Mouse (Mus musculus) hindbrain, embryonic 13.5 days (tissue): ENCODE data around the gene Fam168a. TPM values are rescaled to one million over a fixed set of nuclear protein-coding genes. Genes with fewer than 3 reads are reported as not detected.

Experiments
- ATAC-seq: fragments of 200-750 bp; cut with Nextera tagmentation; 2 replicates; pipeline ENCODE4 v1.8.0; 2017; ENCODE audit warnings: moderate TSS enrichment; ENCODE audit not compliant: low FRiP score
- H3K27ac ChIP-seq: fragments of 300-500 bp; sonication (generic); 2 replicates; pipeline ENCODE4 v1.5.1; 2015; ENCODE audit warnings: inconsistent platforms, mild to moderate bottlenecking, moderate library complexity
- H3K27me3 ChIP-seq: fragments of 300-500 bp; sonication (generic); 2 replicates; pipeline ENCODE4 v1.6.1; 2015; ENCODE audit warnings: mild to moderate bottlenecking, inconsistent platforms
- H3K36me3 ChIP-seq: fragments of 300-500 bp; sonication (generic); 2 replicates; pipeline ENCODE4 v1.6.1; 2015; ENCODE audit warnings: mild to moderate bottlenecking, inconsistent platforms
- H3K4me1 ChIP-seq: fragments of 300-500 bp; sonication (generic); replicated peaks from 2 replicates; pipeline ENCODE4 v1.6.1; 2015; ENCODE audit warnings: inconsistent platforms
- H3K4me2 ChIP-seq: fragments of 300-500 bp; sonication (generic); 2 replicates; pipeline ENCODE4 v1.6.1; 2015; ENCODE audit warnings: inconsistent platforms, mild to moderate bottlenecking, moderate library complexity
- H3K4me3 ChIP-seq: fragments of 300-500 bp; sonication (generic); 2 replicates; pipeline ENCODE4 v1.5.1; 2015; ENCODE audit warnings: mild to moderate bottlenecking, inconsistent platforms
- H3K9ac ChIP-seq: fragments of 300-500 bp; sonication (generic); 2 replicates; pipeline ENCODE4 v1.6.1; 2015; ENCODE audit warnings: mild to moderate bottlenecking, inconsistent platforms
- H3K9me3 ChIP-seq: fragments of 300-500 bp; sonication (generic); 2 replicates; pipeline ENCODE4 v1.6.1; 2016; ENCODE audit warnings: inconsistent platforms
- WGBS: fragments of 180-500 bp; shearing (Covaris S2); methylation state at CpG from one replicate; pipeline ENCODE4 v1.1.7; 2015; 5-methylcytosine and 5-hydroxymethylcytosine counted together
- polyA plus RNA-seq: library from polyadenylated mRNA; unstranded; fragments of >200 nt; fragmentation: Nextera tagmentation; extraction: Ambion mirVana; gene quantifications from 2 replicates; pipeline ENCODE4 v1.2.1, GENCODE M21; 2015

The Fam168a gene
- polyA plus RNA-seq, 1 experiment from 2014 or later, result 93.8 TPM

DNA sequence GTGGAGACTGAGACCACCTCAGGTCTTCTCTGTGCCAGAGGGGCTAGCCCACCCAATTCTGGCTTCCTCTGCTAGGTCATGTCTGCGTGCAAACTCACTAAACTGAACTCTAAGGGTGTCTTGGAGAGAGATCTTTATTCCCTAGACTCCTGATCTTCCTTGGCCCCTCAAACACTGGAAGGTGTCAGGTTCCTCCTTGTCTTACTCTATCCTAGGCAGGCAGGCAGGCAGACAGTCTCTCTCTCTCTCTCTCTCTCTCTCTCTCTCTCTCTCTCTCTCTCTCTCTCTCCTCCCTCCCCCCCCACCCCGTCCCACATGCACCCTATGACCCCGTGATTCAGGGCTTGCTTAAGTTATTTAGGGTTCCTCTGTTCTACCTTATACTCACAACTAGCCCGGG lies 155.9 kb downstream of the Fam168a start:
- H3K4me3 ChIP-seq, result peak overlapping the region; percentile 78
- WGBS, result 4% methylated on average over 4 of the region's 4 CpGs
- H3K27ac ChIP-seq, result peak overlapping the region; percentile 85
- H3K4me2 ChIP-seq, result peak overlapping the region; percentile 96
- H3K4me1 ChIP-seq, result peaks cover 19% of the 10 kb centered on the region
- H3K9me3 ChIP-seq, result no peaks in the 10 kb centered on the region
- peak; percentile 2; the same call in 1 of the 2 replicates for ATAC-seq
- peak overlapping the region; percentile 84 for H3K9ac ChIP-seq
- H3K27me3 ChIP-seq, result peaks cover 6% of the 10 kb centered on the region; the same call in 1 of the 2 replicates
- H3K36me3 ChIP-seq, result no peaks in the 10 kb centered on the region

DNA sequence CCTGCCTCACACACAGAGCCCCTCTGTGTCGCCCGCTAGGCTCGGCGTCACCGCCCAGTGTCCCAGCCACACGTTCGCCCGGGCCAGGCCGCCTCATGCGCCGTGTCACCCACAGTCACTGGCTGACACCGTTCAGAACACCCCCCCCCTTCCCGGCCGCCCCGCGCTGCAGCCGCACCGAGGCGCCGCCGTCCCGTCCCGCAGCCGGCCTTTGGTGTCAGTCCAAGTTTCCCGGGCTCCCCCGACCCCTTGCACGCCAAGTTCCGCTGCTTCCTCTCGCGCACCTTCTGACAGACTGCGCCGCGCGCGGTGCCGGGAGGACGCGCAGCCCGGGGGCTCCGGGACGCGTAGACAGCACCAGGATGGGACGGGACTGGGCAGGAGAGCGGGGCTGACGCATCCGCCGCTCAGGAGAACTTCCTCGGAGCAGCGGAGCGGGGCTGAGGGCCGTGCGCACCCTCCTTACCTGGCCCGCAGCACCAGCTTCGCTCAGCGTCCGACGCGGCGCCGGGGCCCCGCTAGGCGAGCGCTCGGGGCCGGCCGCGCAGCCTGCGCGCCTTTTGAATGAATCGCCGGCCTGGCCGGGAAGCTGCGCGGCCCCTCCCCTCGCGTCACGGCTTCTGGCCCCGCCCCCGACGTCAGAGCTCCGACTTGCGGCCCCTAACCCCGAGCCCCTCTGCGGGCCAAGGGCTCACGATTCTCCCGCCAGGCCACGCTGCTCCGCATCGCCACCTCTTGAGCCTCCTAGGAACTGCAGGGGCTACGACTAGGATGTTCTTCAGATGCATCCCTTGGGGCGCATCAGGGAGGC lies 156.6 kb downstream of the Fam168a start, which contains the start of gene Relt:
Gene Relt, minus strand, starts transcription at position 619 of the 811 bp plus-strand sequence.
- WGBS, result under 1% methylated on average over 78 of the region's 91 CpGs
- Histone ChIP-seq H3K27me3 (peaks cover 6% of the 10 kb centered on the region; the same call in 1 of the 2 replicates), H3K27ac (peak within 1 kb of the TSS; percentile 85), H3K9ac (peak within 1 kb of the TSS; percentile 84), H3K9me3 (no peaks in the 10 kb centered on the region), H3K36me3 (no peaks in the 10 kb centered on the region), H3K4me1 (peaks cover 18% of the 10 kb centered on the region), H3K4me2 (peak within 1 kb of the TSS; percentile 96), H3K4me3 (peak within 1 kb of the TSS; percentile 78)
- ATAC-seq, result peak; percentile 92

DNA sequence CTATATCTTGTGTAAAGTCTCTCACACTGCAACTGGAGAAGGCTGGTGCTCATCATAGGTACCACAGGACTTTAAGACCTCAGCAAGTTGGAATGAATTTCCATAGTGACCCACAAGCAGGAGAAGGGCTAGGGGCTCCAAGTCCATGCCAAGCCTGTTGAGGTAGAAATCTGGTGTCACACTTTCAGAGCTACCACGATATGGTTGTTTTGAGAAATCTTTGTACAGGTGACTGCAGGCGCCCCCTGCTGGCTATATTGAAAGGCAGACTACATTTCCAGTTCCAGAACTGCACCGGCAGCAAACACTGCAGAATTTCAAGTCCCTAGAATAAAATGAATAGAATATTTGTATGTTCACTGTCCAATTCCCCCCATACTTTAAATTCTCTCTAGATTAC lies 160.2 kb downstream of the Fam168a start:
- Histone ChIP-seq H3K4me3 (no peak overlapping the region), H3K9me3 (no peaks in the 10 kb centered on the region), H3K4me2 (no peak overlapping the region), H3K9ac (no peak overlapping the region), H3K36me3 (no peaks in the 10 kb centered on the region), H3K27ac (no peak overlapping the region), H3K4me1 (peaks cover 11% of the 10 kb centered on the region), H3K27me3 (no peaks in the 10 kb centered on the region; the same call in 1 of the 2 replicates)
- 6% methylated on average over 3 of the region's 3 CpGs for WGBS
- no peak for ATAC-seq

DNA sequence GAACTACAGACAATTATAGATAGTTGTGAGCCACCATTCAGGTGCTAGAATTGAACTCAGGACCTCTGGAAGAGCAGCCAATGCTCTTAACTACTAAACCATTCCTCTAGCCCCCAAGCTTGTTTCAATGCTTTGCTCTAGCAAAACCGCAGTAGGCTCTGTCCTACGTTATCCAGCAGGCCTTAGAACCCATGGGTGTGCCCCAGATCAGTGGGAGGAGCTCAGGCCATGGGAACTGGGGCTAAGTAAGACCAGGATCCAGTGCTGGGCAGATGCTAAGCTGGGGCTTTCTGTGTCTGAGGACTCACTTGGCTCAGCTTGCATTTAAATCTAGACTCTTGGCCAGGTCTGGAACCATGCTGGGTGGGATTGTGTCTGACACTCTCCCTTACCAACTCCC lies 161.1 kb downstream of the Fam168a start:
- ATAC-seq, result no peak
- Histone ChIP-seq H3K9me3 (no peaks in the 10 kb centered on the region), H3K36me3 (peaks cover 4% of the 10 kb centered on the region), H3K4me2 (no peak overlapping the region), H3K4me3 (no peak overlapping the region), H3K9ac (no peak overlapping the region), H3K27ac (no peak overlapping the region), H3K4me1 (peaks cover 3% of the 10 kb centered on the region; the same call in 1 of the 2 replicates), H3K27me3 (no peaks in the 10 kb centered on the region)
- 70% methylated on average over 2 of the region's 2 CpGs for WGBS

DNA sequence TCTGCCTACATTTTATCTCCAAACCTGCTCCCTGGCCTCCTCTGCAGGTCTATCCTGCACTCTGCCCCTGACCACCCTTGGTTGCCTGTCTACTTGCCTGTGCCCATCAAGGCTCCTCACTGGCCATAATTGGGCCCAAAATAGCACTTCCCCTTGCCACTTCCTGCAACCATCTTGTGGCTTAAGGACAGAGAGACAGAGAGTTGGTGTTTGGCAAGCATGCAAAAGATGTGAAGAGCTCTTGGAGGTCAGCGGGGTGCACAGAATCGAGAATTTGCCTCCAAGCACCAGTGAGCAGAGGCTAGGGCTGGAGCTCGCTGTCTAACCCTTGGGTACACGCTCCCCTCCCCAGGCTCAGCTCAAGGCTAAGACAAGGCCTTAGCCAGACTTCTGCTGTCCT lies 162.1 kb downstream of the Fam168a start:
- no peaks in the 10 kb centered on the region for H3K9me3 ChIP-seq
- no peaks in the 10 kb centered on the region for H3K27me3 ChIP-seq
- H3K36me3 ChIP-seq, result peaks cover 14% of the 10 kb centered on the region
- H3K27ac ChIP-seq, result no peak overlapping the region
- H3K4me1 ChIP-seq, result no peaks in the 10 kb centered on the region
- WGBS, result 80% methylated on average over 4 of the region's 4 CpGs
- no peak for ATAC-seq
- no peak overlapping the region for H3K4me3 ChIP-seq
- H3K9ac ChIP-seq, result no peak overlapping the region
- no peak overlapping the region for H3K4me2 ChIP-seq

DNA sequence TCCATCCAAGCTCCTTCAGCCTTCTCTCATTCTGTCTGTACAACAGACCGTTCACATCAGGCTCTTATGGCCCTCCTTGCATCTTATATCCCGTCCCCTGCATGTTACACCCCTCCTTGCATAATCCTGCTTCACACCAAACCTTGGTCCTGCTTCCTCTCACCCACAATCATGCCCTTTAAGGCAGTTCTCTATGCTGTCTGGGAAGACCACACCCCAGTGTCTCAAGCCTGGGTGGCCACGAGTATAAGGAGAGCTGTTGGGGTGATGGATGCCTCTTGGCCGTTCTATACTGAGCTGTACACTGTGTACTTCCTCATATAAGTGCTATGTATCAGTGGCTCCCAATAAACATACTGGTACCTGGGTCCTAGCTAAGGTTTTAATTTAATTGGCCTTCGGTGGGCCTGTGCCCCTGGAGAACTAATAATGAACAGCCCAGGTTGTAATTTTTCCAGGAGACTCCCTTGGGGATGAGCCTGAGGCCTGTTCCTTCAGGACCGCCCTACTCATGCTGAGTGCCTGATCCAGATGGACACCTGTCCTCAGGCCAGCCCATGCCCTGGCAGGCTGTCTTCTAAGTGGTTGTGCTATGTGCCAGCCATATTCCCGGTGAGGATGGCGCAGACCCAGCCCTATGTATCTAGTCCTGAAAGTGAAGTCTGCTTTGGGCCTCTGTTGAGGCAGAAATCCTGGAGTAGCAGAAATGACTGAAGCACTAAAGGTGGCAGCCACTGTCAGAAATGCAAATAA lies 163.6 kb downstream of the Fam168a start:
- peak; percentile 50; the same call in 1 of the 2 replicates for ATAC-seq
- Histone ChIP-seq H3K9ac (0 out of 2 replicates have a peak overlapping the region, but pooled peaks have one; percentile 13), H3K4me2 (no peak overlapping the region), H3K36me3 (peaks cover 23% of the 10 kb centered on the region), H3K9me3 (no peaks in the 10 kb centered on the region), H3K27ac (no peak overlapping the region), H3K27me3 (no peaks in the 10 kb centered on the region), H3K4me3 (no peak overlapping the region), H3K4me1 (no peaks in the 10 kb centered on the region)
- WGBS, result 87% methylated on average over 8 of the region's 8 CpGs

DNA sequence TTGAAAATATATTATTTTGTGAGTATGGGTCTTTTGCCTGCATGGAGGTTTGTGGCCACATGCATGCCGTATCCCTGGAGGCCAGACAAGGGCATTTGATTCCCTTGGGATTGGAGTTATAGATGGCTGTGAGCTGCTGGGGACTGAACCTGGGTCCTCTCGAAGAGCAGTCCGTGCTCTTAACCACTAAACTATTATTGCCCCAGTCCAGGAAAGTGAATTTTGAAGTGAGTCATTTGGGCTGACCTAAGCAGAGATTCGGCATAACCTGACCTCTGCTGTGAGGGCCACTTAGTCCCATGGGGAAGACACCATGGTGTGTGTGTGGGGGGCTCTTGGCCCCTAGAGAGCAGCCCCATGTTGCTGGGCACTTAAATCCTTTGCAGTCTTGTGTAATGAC lies 164.9 kb downstream of the Fam168a start:
- Histone ChIP-seq H3K4me3 (no peak overlapping the region), H3K9me3 (no peaks in the 10 kb centered on the region), H3K27ac (no peak overlapping the region), H3K4me2 (no peak overlapping the region), H3K9ac (no peak overlapping the region), H3K4me1 (no peaks in the 10 kb centered on the region), H3K36me3 (peaks cover 33% of the 10 kb centered on the region), H3K27me3 (no peaks in the 10 kb centered on the region)
- ATAC-seq, result no peak
- WGBS, result 92% methylated on average over 4 of the region's 4 CpGs

DNA sequence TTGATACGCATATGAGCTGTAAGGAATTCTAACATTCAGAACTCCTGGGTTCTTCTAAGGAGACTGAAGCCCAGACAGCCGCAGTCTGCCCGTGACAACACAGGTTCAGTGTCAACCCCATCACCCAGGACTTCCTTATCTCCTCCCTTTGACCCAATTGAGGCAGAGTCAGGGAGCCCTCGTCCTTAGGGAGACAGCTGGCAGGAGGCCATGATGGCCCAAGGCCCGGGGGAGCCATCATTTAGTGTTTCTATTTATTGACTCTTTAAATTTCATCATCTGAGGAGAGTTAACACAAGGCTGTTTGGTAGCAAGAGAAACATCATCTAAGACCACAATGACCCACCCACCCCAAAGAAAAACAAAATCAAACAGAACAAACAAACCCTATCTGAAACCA lies 165.5 kb downstream of the Fam168a start:
- Histone ChIP-seq H3K27me3 (no peaks in the 10 kb centered on the region), H3K36me3 (peaks cover 39% of the 10 kb centered on the region), H3K9me3 (no peaks in the 10 kb centered on the region), H3K4me2 (no peak overlapping the region), H3K27ac (no peak overlapping the region), H3K4me3 (no peak overlapping the region), H3K4me1 (no peaks in the 10 kb centered on the region), H3K9ac (no peak overlapping the region)
- WGBS, result 82% methylated on average over 5 of the region's 5 CpGs
- ATAC-seq, result no peak

DNA sequence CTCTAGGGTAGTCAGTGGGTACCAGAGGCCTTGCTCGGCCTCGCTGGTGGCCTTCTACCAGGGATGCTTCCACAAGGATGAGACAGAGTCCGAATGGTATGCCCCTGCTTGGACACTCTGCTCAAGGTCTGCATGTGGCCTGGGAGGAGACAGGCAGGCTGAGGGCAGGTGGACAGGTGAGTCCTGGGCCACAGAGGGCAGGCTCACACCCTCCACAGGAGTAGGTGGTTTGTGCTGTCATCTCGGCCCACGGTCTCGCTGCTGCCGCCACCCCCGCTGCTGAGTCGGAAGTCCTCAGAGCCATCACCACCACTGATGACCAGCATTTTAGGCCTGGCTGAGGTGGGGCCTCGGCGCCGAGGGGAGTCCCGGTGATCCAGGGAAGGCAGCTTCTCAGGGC lies 166.8 kb downstream of the Fam168a start:
- H3K4me3 ChIP-seq, result no peak overlapping the region
- no peaks in the 10 kb centered on the region for H3K4me1 ChIP-seq
- H3K36me3 ChIP-seq, result peaks cover 52% of the 10 kb centered on the region
- H3K27me3 ChIP-seq, result no peaks in the 10 kb centered on the region
- H3K9me3 ChIP-seq, result no peaks in the 10 kb centered on the region
- 0 out of 2 replicates have a peak overlapping the region, but pooled peaks have one; percentile 24 for H3K9ac ChIP-seq
- no peak for ATAC-seq
- no peak overlapping the region for H3K4me2 ChIP-seq
- no peak overlapping the region for H3K27ac ChIP-seq
- 97% methylated on average over 13 of the region's 13 CpGs for WGBS

DNA sequence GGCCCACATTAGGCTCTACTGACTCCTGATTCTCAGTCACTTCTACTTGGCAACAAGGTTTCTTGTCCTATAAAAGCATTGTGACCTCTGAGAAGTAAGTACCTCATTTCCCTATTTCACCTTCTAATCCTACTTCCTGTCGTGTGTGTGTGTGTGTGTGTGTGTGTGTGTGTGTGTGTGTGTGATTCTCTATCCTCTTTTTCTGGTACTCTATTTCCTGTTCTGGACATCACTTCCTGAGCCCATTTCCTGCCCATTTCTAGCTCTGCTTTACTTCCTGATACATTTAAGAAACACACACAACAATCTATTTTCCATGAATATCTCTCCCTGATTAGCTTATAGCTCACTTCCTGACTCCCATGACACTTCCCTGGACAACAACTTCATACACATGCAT lies 169.4 kb downstream of the Fam168a start:
- peaks cover 6% of the 10 kb centered on the region for H3K4me1 ChIP-seq
- no peaks in the 10 kb centered on the region for H3K27me3 ChIP-seq
- no peak overlapping the region for H3K4me3 ChIP-seq
- no peak overlapping the region for H3K27ac ChIP-seq
- H3K9ac ChIP-seq, result no peak overlapping the region
- H3K9me3 ChIP-seq, result no peaks in the 10 kb centered on the region
- no peak overlapping the region for H3K4me2 ChIP-seq
- 79% methylated on average over 1 of the region's 1 CpGs for WGBS
- peaks cover 74% of the 10 kb centered on the region for H3K36me3 ChIP-seq
- ATAC-seq, result no peak

DNA sequence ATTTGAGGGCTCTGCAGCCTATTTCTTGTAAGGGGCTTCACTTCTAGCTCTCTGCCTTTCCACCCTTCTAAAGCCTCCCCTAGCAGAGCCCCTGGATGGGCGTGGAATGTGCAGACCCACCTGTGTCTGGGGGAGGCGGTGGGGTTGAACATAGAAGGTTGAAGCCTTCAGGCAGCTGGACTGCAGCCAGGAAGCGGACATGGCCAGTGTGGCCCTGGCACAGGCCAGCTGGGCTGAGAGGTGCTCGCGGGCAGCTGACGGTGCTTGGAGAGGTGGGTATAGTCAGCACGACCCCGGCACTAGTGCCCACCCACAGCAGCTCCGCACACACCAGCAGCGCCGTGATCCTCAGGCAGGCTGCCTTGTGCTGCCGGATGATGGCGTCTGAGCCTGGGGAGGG lies 169.9 kb downstream of the Fam168a start:
- no peak for ATAC-seq
- no peak overlapping the region for H3K4me2 ChIP-seq
- H3K4me3 ChIP-seq, result no peak overlapping the region
- no peak overlapping the region for H3K9ac ChIP-seq
- H3K36me3 ChIP-seq, result peaks cover 79% of the 10 kb centered on the region
- 94% methylated on average over 13 of the region's 13 CpGs for WGBS
- H3K27me3 ChIP-seq, result no peaks in the 10 kb centered on the region
- peaks cover 6% of the 10 kb centered on the region for H3K4me1 ChIP-seq
- H3K9me3 ChIP-seq, result no peaks in the 10 kb centered on the region
- no peak overlapping the region for H3K27ac ChIP-seq

DNA sequence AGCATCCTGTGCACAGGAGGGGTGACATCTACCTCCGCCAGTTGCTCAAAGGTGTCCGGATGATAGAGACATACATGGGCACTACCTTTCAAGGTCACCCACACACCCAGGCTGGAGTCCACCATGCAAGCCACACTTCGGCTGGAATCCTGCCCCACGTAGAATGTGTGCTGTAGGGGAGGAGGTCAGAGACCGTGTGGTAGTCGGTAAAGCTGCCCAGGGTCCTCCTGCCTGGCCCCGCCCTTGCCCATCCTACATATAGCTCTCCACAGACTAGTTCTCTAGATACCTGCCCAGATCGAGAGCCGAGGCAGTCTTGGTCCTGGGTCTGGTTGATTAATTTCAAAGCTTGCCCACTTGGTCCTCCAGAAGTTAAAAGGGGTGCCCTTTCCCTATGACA lies 170.3 kb downstream of the Fam168a start:
- H3K27me3 ChIP-seq, result no peaks in the 10 kb centered on the region
- H3K4me2 ChIP-seq, result no peak overlapping the region
- H3K36me3 ChIP-seq, result peaks cover 84% of the 10 kb centered on the region
- H3K4me1 ChIP-seq, result peaks cover 6% of the 10 kb centered on the region
- WGBS, result 94% methylated on average over 9 of the region's 9 CpGs
- H3K9me3 ChIP-seq, result no peaks in the 10 kb centered on the region
- H3K4me3 ChIP-seq, result no peak overlapping the region
- ATAC-seq, result no peak
- H3K27ac ChIP-seq, result no peak overlapping the region
- no peak overlapping the region for H3K9ac ChIP-seq
